9 mouse cellular contexts compared by ENCODE assay signal in the genomic region with DNA sequence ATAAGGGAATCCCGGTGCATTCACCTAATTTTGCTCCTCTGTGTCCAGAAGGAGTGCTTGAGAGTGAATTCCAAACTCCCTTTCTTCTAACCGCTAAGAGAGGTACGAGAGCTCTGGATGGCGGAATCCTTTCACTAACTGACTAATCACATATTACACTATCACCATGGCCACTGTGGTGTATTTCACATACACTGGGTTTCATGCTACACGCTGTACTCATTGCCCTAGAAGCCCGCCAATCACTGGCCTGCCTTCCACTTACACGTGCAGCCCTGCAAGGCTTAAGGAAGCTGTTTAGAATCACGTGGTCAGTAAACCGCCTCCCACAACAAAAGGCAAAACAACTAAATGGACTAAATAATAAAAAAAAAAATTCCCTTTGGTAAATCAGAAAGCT.
DNase-seq lines count a peak whose midpoint lies in the region; ATAC-seq and TF ChIP-seq lines count a peak whose summit lies in the region.
"Had no signal": no experiment of that assay in that cellular context is flagged by ENCODE, and none has a peak within 500 bp of the region (broad histone marks: within the 10 kb centered on the region; RNA-seq: fewer than 3 reads in every experiment).

No protein-coding gene starts in this region.

- no peak overlapping the region for H3K9ac ChIP-seq in lung, embryonic 14.5 days
- no peak overlapping the region for H3K9ac ChIP-seq in hindbrain, postnatal 0 days (replicated peaks; ENCODE audit: low read length)
- H3K9ac ChIP-seq in liver, postnatal 0 days (replicated peaks): no peak overlapping the region
- H3K9ac ChIP-seq: limb, embryonic 15.5 days had no signal

- H3K4me2 ChIP-seq in lung, embryonic 14.5 days: 0 out of 2 replicates have a peak overlapping the region, but pooled peaks have one; percentile 0
- peak overlapping the region; percentile 39 for H3K4me2 ChIP-seq in hindbrain, postnatal 0 days (ENCODE audit: low read depth, low read length)
- H3K4me2 ChIP-seq in liver, postnatal 0 days (ENCODE audit: low read depth, low read length): no peak overlapping the region
- H3K4me2 ChIP-seq: limb, embryonic 15.5 days had no signal

- no peak for TF ChIP-seq EP300 in liver, postnatal 0 days (IDR thresholded peaks at IDR 0.05; ENCODE audit: low read depth)

- no peaks in the 10 kb centered on the region for H3K36me3 ChIP-seq in lung, embryonic 14.5 days (ENCODE audit: insufficient read depth)
- H3K36me3 ChIP-seq in forebrain, embryonic 10.5 days (replicated peaks): peaks cover 6% of the 10 kb centered on the region; the same call in 1 of the 2 replicates
- H3K36me3 ChIP-seq in hindbrain, postnatal 0 days (ENCODE audit: insufficient read depth, low read length): no peaks in the 10 kb centered on the region
- no peaks in the 10 kb centered on the region for H3K36me3 ChIP-seq in liver, postnatal 0 days (replicated peaks; ENCODE audit: insufficient read depth, low read length)
- H3K36me3 ChIP-seq: limb, embryonic 15.5 days had no signal

- TF ChIP-seq CTCF in lung, embryonic 14.5 days (IDR thresholded peaks at IDR 0.05; ENCODE audit: low read depth): no peak
- no peak for TF ChIP-seq CTCF in hindbrain, postnatal 0 days (IDR thresholded peaks at IDR 0.05; ENCODE audit: low read depth)
- TF ChIP-seq CTCF in liver, postnatal 0 days (IDR thresholded peaks at IDR 0.05; ENCODE audit: low read depth): no peak

- DNase-seq in lung, embryonic 14.5 days: no peak
- no peak for DNase-seq in lung, postnatal 4 days
- peak; percentile 41 for DNase-seq in forebrain, embryonic 10.5 days (ENCODE audit: extremely low spot score, low spot score)
- DNase-seq in hindbrain, postnatal 0 days (ENCODE audit: low spot score): no peak
- peak; percentile 36 for DNase-seq in retina, postnatal 1 day
- DNase-seq in gastrocnemius, adult 8-10 months (ENCODE audit: low spot score in 2 of 2): no peak
- no peak for DNase-seq in liver, postnatal 0 days
- DNase-seq: kidney, adult 8-10 months had no signal

- H3K27ac ChIP-seq in lung, embryonic 14.5 days (ENCODE audit: low read depth): no peak overlapping the region
- H3K27ac ChIP-seq in forebrain, embryonic 10.5 days: peak overlapping the region; percentile 85
- H3K27ac ChIP-seq in hindbrain, postnatal 0 days: no peak overlapping the region
- no peak overlapping the region for H3K27ac ChIP-seq in liver, postnatal 0 days (ENCODE audit: low read depth)
- H3K27ac ChIP-seq: limb, embryonic 15.5 days had no signal

- WGBS in lung, embryonic 14.5 days: 44% methylated on average over 9 of the region's 9 CpGs
- WGBS in forebrain, embryonic 10.5 days: 36% methylated on average over 9 of the region's 9 CpGs
- WGBS in hindbrain, postnatal 0 days: 39% methylated on average over 9 of the region's 9 CpGs
- 59% methylated on average over 9 of the region's 9 CpGs for WGBS in liver, postnatal 0 days (ENCODE audit: insufficient replicate concordance)

- no peaks in the 10 kb centered on the region for H3K9me3 ChIP-seq in lung, embryonic 14.5 days (ENCODE audit: low read depth, low read length)
- 0 out of 2 replicates have a peak, but pooled peaks cover 3% of the 10 kb centered on the region for H3K9me3 ChIP-seq in forebrain, embryonic 10.5 days
- H3K9me3 ChIP-seq in hindbrain, postnatal 0 days (ENCODE audit: low read length): no peaks in the 10 kb centered on the region
- peaks cover 3% of the 10 kb centered on the region; the same call in 1 of the 2 replicates for H3K9me3 ChIP-seq in liver, postnatal 0 days (ENCODE audit: low read length)
- H3K9me3 ChIP-seq: limb, embryonic 15.5 days had no signal

- ATAC-seq in lung, embryonic 14.5 days (ENCODE audit: insufficient read depth): no peak
- ATAC-seq in hindbrain, postnatal 0 days: 0 out of 2 replicates have a peak, but pooled peaks have one; percentile 72
- no peak for ATAC-seq in liver, postnatal 0 days

- no peak overlapping the region for H3K4me3 ChIP-seq in lung, embryonic 14.5 days (ENCODE audit: low read depth, low read length)
- H3K4me3 ChIP-seq in forebrain, embryonic 10.5 days: peak overlapping the region; percentile 31
- H3K4me3 ChIP-seq in hindbrain, postnatal 0 days (ENCODE audit: low read length): no peak overlapping the region
- no peak overlapping the region for H3K4me3 ChIP-seq in liver, postnatal 0 days (ENCODE audit: low read depth, low read length)
- H3K4me3 ChIP-seq: limb, embryonic 15.5 days had no signal

- H3K27me3 ChIP-seq in lung, embryonic 14.5 days (ENCODE audit: insufficient read depth, low read length): peaks cover 22% of the 10 kb centered on the region
- peaks cover 30% of the 10 kb centered on the region; the same call in 1 of the 2 replicates for H3K27me3 ChIP-seq in forebrain, embryonic 10.5 days (ENCODE audit: poor library complexity, severe bottlenecking)
- H3K27me3 ChIP-seq in hindbrain, postnatal 0 days (ENCODE audit: insufficient read depth, low read length): no peaks in the 10 kb centered on the region
- no peaks in the 10 kb centered on the region for H3K27me3 ChIP-seq in liver, postnatal 0 days (ENCODE audit: insufficient read depth, low read length)
- H3K27me3 ChIP-seq: limb, embryonic 15.5 days had no signal

- peaks cover 4% of the 10 kb centered on the region; the same call in 1 of the 2 replicates for H3K4me1 ChIP-seq in lung, embryonic 14.5 days (ENCODE audit: insufficient read depth)
- H3K4me1 ChIP-seq in forebrain, embryonic 10.5 days: peaks cover 39% of the 10 kb centered on the region
- H3K4me1 ChIP-seq in hindbrain, postnatal 0 days (ENCODE audit: insufficient read depth, low read length): peaks cover 3% of the 10 kb centered on the region; the same call in 1 of the 2 replicates
- no peaks in the 10 kb centered on the region for H3K4me1 ChIP-seq in liver, postnatal 0 days (ENCODE audit: insufficient read depth)

Comparison
In these comparisons a context has a peak if more than half of its experiments do, and no peak if none do; other contexts are left out.
1. DNase-seq: peak in forebrain, embryonic 10.5 days (single experiment) and retina, postnatal 1 day (single experiment); none in lung, embryonic 14.5 days (single experiment), lung, postnatal 4 days (0 of 2), hindbrain, postnatal 0 days (single experiment), gastrocnemius, adult 8-10 months (0 of 2) and liver, postnatal 0 days (single experiment).